Mouse (Mus musculus): ENCODE measurements at regions not wholly inside any gene's neighbourhood (a gene's known extent, or its start where the extent isn't known, plus 50 kb on each side); places are given as distances from the start of the nearest gene placed in this dataset.

DNA sequence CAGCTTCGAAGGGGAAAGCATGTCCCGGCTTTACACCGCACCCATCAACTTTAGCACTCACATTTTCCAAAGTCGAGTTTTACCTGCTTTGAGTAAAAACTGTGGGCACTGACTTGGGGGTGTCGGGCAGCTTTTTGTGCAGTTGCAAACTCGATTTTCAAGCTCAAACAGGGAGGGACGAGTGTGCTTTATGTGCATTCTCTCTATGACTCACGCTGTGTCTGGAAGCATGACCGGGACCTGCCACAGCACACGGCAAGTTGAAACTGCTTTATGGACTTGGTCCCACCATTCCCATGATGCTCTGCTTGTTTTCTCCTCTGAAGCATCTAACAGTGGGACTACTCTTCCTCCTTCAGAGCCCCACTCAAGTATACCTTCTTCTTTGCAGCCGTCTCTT lies 174.8 kb downstream of the Sox2 start:
- no peak for ATAC-seq
- H3K4me3 ChIP-seq: no peak overlapping the region
- H3K4me1 ChIP-seq: peaks cover 8% of the 10 kb centered on the region; the same call in 1 of the 2 replicates
- no peaks in the 10 kb centered on the region for H3K27me3 ChIP-seq
- H3K36me3 ChIP-seq (ENCODE audit: poor library complexity, severe bottlenecking): no peaks in the 10 kb centered on the region
- H3K4me2 ChIP-seq: no peak overlapping the region
- H3K9me3 ChIP-seq (replicated peaks): no peaks in the 10 kb centered on the region
- no peak overlapping the region for H3K9ac ChIP-seq
- H3K27ac ChIP-seq: no peak overlapping the region
- 87% methylated on average over 11 of the region's 11 CpGs for whole genome bisulfite sequencing

- Histone ChIP-seq H3K27ac (no peak overlapping the region), H3K9ac (no peak overlapping the region), H3K27me3 (no peaks in the 10 kb centered on the region), H3K9me3 (replicated peaks) (no peaks in the 10 kb centered on the region), H3K4me3 (no peak overlapping the region), H3K36me3 (ENCODE audit: poor library complexity, severe bottlenecking) (no peaks in the 10 kb centered on the region), H3K4me1 (peaks cover 8% of the 10 kb centered on the region; the same call in 1 of the 2 replicates), H3K4me2 (no peak overlapping the region)
- WGBS: 92% methylated on average over 5 of the region's 5 CpGs
- ATAC-seq: no peak
Measured at GRCm38 (mm10) chr3:34826396-34826795, 176.2 kb downstream of the Sox2 start.

DNA sequence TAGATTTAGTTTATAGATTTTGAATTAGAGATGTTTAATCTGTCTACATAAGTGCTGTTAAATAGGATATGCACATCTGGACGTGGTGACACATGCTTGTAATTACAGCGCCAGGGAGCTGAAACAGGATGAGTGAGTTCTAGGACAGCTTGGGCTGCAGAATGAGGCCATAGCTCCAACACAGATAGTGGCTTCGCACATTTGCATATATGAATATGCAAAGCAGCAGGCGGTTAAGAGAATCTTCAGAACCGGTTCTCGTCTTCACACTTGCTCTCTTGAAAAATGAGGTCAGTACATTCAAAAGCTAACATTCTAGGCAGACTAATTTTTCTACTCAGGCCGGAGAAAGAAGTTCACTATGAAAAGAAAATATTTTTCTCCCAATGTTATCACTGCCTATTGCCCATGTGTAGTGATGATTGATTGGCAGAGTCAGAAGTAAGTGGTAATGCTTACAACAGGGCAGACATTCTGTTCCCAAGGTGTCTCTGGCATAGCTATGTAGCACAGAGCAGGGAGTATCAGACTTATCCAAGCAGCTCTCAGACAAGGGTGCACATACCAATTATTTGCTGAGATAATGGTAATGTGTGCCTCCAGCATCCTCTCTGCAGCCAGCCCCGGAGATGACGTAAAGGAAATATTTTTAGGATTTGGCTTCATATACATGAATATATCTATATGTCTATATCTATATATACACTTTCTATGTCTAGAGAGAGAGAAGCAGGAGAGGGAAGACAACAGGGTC lies 178.4 kb downstream of the Sox2 start:
- Histone ChIP-seq H3K27ac (no peak overlapping the region), H3K27me3 (no peaks in the 10 kb centered on the region), H3K9ac (no peak overlapping the region), H3K36me3 (ENCODE audit: poor library complexity, severe bottlenecking) (no peaks in the 10 kb centered on the region), H3K4me3 (no peak overlapping the region), H3K4me2 (no peak overlapping the region), H3K9me3 (replicated peaks) (no peaks in the 10 kb centered on the region), H3K4me1 (peaks cover 8% of the 10 kb centered on the region; the same call in 1 of the 2 replicates)
- ATAC-seq: peak; percentile 50; the same call in 1 of the 2 replicates
- WGBS: 65% methylated on average over 9 of the region's 9 CpGs

- 42% methylated on average over 8 of the region's 8 CpGs for WGBS
- peak; percentile 78 for ATAC-seq
- H3K27me3 ChIP-seq: no peaks in the 10 kb centered on the region
Measured at GRCm38 (mm10) chr3:34836741-34837267, 186.6 kb downstream of the Sox2 start.

GRCm38 (mm10) chr3:34837644-34838332 lies 187.6 kb downstream of the Sox2 start:
- peak overlapping the region; percentile 35 for H3K4me2 ChIP-seq
- WGBS: 20% methylated on average over 11 of the region's 11 CpGs
- H3K9ac ChIP-seq: no peak overlapping the region; the same call in 1 of the 2 replicates
- no peaks in the 10 kb centered on the region for H3K27me3 ChIP-seq
- H3K27ac ChIP-seq: peak overlapping the region; percentile 76
- no peaks in the 10 kb centered on the region for H3K9me3 ChIP-seq (replicated peaks)
- H3K4me3 ChIP-seq: no peak overlapping the region
- no peaks in the 10 kb centered on the region for H3K36me3 ChIP-seq (ENCODE audit: poor library complexity, severe bottlenecking)
- peaks cover 35% of the 10 kb centered on the region for H3K4me1 ChIP-seq
- peak; percentile 79 for ATAC-seq

More at GRCm38 (mm10) chr3:34836741-34837267, 186.6 kb downstream of the Sox2 start:
- Histone ChIP-seq H3K4me1 (peaks cover 35% of the 10 kb centered on the region), H3K9me3 (replicated peaks) (no peaks in the 10 kb centered on the region), H3K36me3 (ENCODE audit: poor library complexity, severe bottlenecking) (no peaks in the 10 kb centered on the region), H3K9ac (no peak overlapping the region), H3K27ac (peak overlapping the region; percentile 20), H3K4me2 (no peak overlapping the region), H3K4me3 (no peak overlapping the region)

GRCm38 (mm10) chr3:34860877-34861649 lies 210.9 kb downstream of the Sox2 start:
- no peaks in the 10 kb centered on the region for H3K36me3 ChIP-seq (ENCODE audit: poor library complexity, severe bottlenecking)
- H3K9ac ChIP-seq: no peak overlapping the region
- WGBS: 62% methylated on average over 16 of the region's 16 CpGs
- no peaks in the 10 kb centered on the region for H3K27me3 ChIP-seq
- H3K4me2 ChIP-seq: no peak overlapping the region
- H3K9me3 ChIP-seq (replicated peaks): no peaks in the 10 kb centered on the region
- no peaks in the 10 kb centered on the region; the same call in 1 of the 2 replicates for H3K4me1 ChIP-seq
- H3K4me3 ChIP-seq: no peak overlapping the region
- no peak overlapping the region for H3K27ac ChIP-seq
- no peak for ATAC-seq

DNA sequence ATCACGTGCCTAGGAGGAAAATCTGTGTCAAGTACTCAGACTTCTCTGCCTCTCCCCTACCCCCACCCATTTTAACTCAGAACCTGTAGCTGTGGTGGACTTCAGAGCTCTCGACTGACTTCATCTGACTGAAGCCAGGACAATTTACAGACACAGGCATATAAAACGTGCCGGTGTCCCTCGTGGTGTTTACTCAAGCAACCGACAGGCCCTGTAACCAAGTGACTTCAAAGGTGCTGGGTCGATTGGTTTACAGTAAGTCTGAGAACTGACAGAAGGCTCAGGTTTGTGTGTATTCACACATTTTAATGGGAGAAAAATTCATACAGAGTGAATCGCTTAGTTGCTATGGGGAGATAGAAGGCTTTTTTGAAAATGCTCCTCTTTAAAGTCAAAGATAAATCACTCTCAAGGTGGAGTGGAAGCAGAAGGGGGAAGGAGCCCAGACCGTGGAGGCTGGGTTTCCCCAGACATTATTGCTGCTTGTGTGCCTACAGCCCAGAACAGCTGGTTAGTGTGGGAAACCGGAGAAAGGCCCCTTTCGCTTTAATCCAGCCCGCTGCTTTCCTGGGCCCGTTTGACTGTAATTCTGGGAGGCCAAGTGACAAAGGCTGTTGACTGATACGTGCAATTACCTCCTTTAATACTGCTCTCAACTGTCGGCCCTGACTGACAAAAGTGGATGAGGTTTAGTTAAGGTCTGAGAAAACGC lies 218.6 kb downstream of the Sox2 start:
- H3K9ac ChIP-seq: peak overlapping the region; percentile 23; the same call in 1 of the 2 replicates
- H3K36me3 ChIP-seq (ENCODE audit: poor library complexity, severe bottlenecking): no peaks in the 10 kb centered on the region
- peaks cover 13% of the 10 kb centered on the region for H3K4me1 ChIP-seq
- ATAC-seq: peak; percentile 48; the same call in 1 of the 2 replicates
- 36% methylated on average over 16 of the region's 16 CpGs for WGBS
- H3K27me3 ChIP-seq: no peaks in the 10 kb centered on the region
- no peak overlapping the region for H3K4me3 ChIP-seq
- H3K27ac ChIP-seq: peak overlapping the region; percentile 21; the same call in 1 of the 2 replicates
- no peaks in the 10 kb centered on the region for H3K9me3 ChIP-seq (replicated peaks)
- peak overlapping the region; percentile 10; the same call in 1 of the 2 replicates for H3K4me2 ChIP-seq

DNA sequence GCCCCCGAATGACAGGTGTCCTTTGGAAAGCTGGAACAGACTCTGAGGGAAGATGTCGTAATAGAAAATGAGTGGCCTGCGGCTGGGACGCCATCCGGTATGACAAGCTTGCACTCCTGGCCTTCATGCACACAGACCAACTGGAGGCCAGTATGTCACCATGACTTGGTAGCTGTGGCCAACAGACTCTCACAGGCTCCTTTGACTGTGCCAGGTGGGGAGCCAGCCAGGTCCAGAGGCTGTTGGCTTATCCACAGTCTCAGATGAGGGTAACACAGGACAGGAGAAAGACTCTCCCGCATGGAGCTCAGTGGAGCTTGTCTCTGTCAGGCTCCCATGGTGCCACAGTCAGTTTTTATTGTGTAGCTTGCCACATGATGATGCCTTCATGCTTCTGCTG lies 219.7 kb downstream of the Sox2 start:
- Histone ChIP-seq H3K27me3 (no peaks in the 10 kb centered on the region), H3K4me2 (no peak overlapping the region), H3K27ac (no peak overlapping the region), H3K9me3 (replicated peaks) (no peaks in the 10 kb centered on the region), H3K4me1 (peaks cover 13% of the 10 kb centered on the region), H3K36me3 (ENCODE audit: poor library complexity, severe bottlenecking) (no peaks in the 10 kb centered on the region), H3K4me3 (no peak overlapping the region), H3K9ac (no peak overlapping the region)
- ATAC-seq: no peak
- 92% methylated on average over 6 of the region's 6 CpGs for WGBS

GRCm38 (mm10) chr3:34885137-34885536 lies 234.9 kb downstream of the Sox2 start:
- Histone ChIP-seq H3K9ac (no peak overlapping the region), H3K4me3 (no peak overlapping the region), H3K36me3 (ENCODE audit: poor library complexity, severe bottlenecking) (no peaks in the 10 kb centered on the region), H3K27me3 (no peaks in the 10 kb centered on the region), H3K27ac (no peak overlapping the region), H3K9me3 (replicated peaks) (no peaks in the 10 kb centered on the region), H3K4me2 (no peak overlapping the region), H3K4me1 (no peaks in the 10 kb centered on the region)
- 89% methylated on average over 5 of the region's 5 CpGs for WGBS
- no peak for ATAC-seq

DNA sequence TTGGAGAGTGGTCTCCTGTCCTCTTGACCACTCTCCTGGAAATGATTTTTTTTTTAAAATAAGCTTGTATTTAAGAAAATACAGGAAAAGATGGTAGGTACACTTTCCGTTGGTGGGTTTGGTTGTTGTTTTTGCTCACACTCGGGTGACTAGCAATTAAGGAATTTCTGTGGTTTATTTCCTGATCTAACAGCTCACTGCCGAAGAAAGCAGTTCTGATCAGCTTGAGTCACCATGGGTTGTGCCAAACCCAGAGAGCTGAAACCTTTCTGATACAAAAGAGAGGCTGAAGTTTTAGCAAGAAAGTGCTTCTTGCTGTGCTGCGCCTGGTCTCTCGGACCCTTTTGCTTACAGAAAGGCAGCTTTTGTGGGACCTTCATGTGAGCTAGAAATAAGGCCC lies 243.2 kb downstream of the Sox2 start:
- Histone ChIP-seq H3K4me1 (peaks cover 7% of the 10 kb centered on the region; the same call in 1 of the 2 replicates), H3K9me3 (replicated peaks) (peaks cover 14% of the 10 kb centered on the region), H3K4me2 (no peak overlapping the region), H3K27ac (no peak overlapping the region), H3K27me3 (no peaks in the 10 kb centered on the region), H3K4me3 (no peak overlapping the region), H3K9ac (no peak overlapping the region), H3K36me3 (ENCODE audit: poor library complexity, severe bottlenecking) (no peaks in the 10 kb centered on the region)
- WGBS: 95% methylated on average over 5 of the region's 5 CpGs
- no peak for ATAC-seq

DNA sequence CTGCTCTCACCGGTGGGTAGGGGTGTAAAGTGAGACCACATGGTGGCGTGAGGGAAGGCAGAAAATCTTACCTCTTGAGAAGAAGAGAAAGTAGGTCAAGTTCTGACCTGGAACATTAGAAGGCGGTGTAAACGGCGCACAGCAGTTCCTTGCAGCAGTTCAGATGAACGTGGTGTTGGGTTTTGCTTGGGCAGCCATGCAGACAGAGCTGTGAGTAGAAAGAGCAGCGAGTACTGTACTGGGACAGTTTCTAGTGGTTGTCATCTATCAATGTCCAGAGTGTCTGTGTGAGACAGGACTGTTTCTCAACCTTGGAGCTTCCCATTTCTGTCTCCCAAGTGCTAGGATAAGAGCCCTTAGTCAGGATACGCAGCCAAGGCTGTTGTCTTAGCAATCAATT lies 252.9 kb downstream of the Sox2 start:
- H3K4me3 ChIP-seq: no peak overlapping the region
- H3K4me2 ChIP-seq: no peak overlapping the region
- no peaks in the 10 kb centered on the region for H3K36me3 ChIP-seq (ENCODE audit: poor library complexity, severe bottlenecking)
- H3K9me3 ChIP-seq (replicated peaks): no peaks in the 10 kb centered on the region
- H3K27ac ChIP-seq: no peak overlapping the region
- ATAC-seq: no peak
- H3K9ac ChIP-seq: no peak overlapping the region
- 92% methylated on average over 8 of the region's 8 CpGs for WGBS
- no peaks in the 10 kb centered on the region for H3K27me3 ChIP-seq
- H3K4me1 ChIP-seq: peaks cover 13% of the 10 kb centered on the region
